Mouse (Mus musculus) 416B (cell line): ENCODE data around the gene Olfr1423.
"Not testable (repeated sequence)": the region's sequence is repeated elsewhere in the genome, so short reads cannot be mapped to it uniquely, and the experiment has no call there.

ENCODE experiments used
- DNase-seq: peaks from one replicate; pipeline ENCODE4 v3.0.0; 2011; ENCODE audit warnings: low read depth

Olfr1423 gene

DNA sequence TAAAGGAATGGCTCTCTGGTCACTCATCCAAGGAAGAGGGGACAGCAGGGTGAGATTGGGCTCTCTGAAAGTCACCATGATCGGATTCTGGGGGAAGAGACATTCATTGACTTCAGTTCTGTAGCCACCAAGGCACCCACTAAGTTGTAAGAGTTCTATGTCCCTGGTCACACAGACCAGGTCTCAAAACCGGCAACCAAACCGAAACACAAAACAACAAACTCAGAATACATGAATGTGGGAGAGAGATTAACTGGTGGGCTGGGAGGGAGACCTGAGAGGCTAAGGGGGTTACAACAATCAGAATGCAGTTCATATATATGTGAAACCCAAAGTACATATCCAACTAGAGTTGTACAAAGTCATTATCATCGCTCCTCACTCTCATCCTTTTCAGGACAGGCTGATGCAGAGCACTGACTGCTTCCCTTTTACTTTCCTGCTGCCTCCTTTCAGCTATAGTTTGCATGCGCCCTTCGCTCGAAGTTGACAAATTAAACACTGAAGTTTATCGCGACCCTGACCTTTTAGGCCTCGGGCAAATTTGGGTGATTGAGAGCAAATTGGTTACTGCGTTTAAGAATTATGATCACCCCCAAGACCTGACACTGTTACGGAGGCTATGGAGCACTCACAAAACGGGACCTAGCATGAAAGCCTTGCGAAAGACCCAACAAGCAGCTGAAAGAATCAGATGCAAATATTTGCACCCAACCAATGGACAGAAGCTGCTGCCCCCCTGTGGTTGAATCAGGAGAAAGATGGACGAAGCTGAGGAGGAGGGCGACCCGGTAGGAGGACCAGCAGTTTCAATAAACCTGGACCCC, 33.8 kb downstream of the Olfr1423 start:
- DNase-seq: peak; percentile 82

- peak; percentile 56 for DNase-seq
Observed at GRCm38 (mm10) chr19:12006361-12006947, 34.7 kb downstream of the Olfr1423 start.

GRCm38 (mm10) chr19:12005376-12006360, 35.4 kb downstream of the Olfr1423 start:
- peak; percentile 96 for DNase-seq

DNA sequence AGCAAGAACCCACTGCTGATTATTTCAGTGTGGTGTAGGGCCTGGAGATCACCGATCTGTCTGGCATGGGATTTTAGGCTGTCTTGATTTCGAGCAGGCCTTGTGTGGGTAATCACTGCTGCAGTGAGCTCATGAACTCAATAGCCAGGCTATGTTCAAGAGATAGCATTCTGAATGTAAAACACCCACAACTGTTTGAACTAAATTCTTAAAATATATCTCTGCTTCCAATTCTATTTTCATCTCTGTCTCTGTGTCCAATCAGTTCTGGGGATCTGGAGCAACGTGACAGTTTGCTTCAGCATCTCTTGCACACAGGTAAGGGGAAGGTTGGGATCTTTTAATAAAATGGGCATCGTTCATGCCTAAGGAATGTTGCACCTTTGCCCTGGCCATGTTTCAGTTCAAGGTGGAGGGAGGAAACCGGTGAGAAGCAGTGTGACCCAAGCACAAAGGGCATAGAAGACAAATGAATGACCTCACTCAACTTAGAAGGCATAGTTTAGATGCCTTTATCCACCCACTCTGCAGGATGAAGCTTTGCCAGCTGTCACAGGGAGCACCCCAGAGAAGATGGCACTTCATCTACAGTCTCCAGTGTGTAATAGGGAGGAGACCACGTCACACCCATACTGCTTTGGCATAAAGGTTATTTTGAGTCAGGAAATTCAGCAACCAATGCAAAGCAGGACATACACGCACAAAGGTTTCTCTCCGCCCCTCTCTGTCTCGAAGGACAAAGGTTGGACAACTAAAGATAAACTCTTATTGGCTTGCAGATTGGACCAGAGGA, 36.7 kb downstream of the Olfr1423 start:
- peak; percentile 78 for DNase-seq

DNA sequence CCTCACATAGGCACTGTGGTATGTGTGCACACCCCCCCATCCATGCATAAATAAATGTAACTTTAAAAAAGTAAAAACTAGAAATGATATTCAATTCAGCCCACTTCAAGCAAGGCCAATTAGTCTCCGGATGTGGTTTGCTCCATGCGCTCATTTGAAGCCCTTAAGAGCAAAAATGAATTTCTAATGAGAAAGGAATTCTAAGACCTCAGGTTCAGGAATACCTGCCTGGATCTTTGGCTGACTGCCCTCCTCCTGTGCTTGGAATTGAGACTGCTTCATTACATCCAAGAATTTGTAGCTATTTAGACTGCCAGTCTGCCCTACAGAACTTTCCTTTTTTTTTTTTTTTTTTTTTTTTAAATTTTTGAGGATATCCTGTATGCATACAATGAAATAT, 37.5 kb downstream of the Olfr1423 start:
- DNase-seq: no peak

GRCm38 (mm10) chr19:12002791-12003190, 38.3 kb downstream of the Olfr1423 start:
- DNase-seq: no peak

DNA sequence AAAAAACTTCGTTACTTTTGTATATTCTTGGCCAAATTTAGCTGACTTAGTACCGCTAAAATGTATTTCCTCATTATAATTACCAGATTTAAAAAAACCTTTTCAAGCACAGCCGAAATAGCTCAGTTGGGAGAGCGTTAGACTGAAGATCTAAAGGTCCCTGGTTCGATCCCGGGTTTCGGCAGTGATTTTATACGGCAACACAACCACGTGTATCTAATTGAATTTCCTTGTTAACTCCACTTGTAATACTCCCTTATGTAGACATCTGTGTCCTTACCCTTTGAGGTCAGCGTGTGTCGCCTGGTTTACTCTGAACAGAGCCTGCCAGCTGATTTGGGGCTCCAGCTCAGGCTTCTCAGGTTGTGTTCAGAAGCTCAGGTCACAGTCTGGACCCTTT, 39.0 kb downstream of the Olfr1423 start:
- peak; percentile 91 for DNase-seq

GRCm38 (mm10) chr19:12001686-12002085, 39.4 kb downstream of the Olfr1423 start:
- DNase-seq: peak; percentile 29

DNA sequence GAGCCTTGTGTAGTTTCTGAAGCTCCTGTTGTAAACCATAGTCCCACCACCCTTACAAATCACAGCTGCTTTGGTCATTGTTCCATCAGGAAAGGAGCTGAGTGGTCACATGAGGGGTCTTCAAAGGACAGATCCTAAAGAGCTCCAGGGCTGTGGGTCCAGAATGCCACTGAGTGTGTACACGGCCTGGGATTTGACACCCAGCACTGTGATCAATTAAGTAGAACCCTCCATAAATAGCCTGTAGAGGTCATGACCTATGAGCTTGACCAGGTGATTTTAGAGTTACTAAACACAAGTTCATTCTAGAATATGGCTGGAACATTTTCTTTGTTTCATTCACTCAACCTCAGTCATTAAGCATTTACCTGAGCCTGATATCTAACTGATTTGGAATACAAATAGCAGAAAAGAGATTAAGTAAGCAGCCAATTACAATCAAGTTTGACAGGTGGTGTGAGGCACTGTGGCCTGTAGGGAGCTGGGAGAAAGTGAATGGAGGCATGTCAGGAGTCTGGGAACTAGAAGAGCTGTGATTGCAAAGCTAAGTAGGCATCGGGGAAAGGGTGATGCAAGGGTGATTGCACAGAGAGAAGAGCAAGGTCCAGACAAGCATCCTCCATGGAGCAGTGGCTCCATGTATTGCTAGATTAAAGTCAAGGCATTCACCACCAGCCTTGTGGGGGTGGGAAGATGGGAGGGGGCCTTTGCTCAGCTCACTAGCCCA, 45.2 kb downstream of the Olfr1423 start:
- no peak for DNase-seq

- no peak for DNase-seq
Observed at GRCm38 (mm10) chr19:11994703-11995431, 46.2 kb downstream of the Olfr1423 start.

- no peak for DNase-seq
Observed at GRCm38 (mm10) chr19:11992441-11993029, 48.6 kb downstream of the Olfr1423 start.

- DNase-seq: no peak
Observed at GRCm38 (mm10) chr19:11992034-11992433, 49.1 kb downstream of the Olfr1423 start.

DNA sequence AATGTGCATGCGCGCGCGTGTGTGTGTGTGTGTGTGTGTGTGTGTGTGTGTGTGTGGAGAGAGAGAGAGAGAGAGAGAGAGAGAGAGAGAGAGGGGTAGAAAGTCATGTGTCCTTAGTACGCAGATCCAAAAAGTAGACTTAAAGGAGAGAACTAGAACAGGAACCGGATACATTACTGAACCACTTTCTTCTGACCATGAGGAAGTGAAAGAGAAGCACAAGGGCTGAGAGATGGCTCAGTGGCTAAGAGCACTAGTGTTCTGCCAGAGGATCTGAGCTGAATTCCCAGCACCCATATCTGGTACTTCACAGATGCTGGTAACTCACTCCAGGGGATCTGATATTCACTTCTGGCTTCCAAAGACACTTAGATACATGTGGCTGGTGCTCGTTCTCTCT, 51.8 kb downstream of the Olfr1423 start:
- no peak for DNase-seq

DNA sequence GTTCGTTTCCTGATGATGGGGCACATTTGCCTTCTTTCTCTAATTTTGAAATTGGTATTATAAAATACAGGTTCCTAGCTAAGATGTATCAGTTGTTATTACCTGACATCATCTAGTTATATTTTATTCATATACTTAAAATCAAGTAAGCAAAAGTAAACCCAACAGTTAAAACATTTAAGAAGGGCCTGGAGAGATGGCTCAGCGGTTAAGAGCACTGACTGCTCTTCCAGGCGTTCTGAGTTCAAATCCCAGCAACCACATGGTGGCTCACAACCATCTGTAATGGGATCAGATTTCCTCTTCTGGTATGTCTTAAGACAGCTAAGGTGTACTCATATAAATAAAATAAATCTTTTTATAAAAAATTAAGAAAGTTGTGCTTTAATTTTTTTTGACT, 53.3 kb downstream of the Olfr1423 start:
- DNase-seq: no peak

DNA sequence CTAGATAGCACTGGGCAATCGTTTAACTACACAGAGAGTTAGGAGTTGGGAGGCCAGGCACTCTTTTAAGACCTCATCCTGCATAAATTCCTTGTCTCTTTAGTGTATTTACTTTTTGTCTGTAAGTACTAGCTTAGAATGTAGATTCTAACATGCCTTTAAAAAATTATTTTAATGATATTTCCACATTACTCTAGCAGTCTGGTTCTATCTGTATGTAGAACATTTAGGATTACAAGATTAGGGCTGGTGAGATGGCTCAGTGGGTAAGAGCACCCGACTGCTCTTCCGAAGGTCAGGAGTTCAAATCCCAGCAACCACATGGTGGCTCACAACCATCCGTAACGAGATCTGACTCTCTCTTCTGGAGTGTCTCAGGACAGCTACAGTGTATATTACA, 56.5 kb downstream of the Olfr1423 start:
- not testable (repeated sequence) for DNase-seq
